Mouse (Mus musculus) CH12.LX (cell line): ENCODE measurements around the gene Plcl2.

Experiments used
- BHLHE40 ChIP-seq: IDR thresholded peaks from 2 replicates; pipeline ENCODE4 v1.6.1; 2011; ENCODE audit warnings: mild to moderate bottlenecking, low read depth, low read length, improper control_type of control experiment
- CHD1 ChIP-seq: IDR thresholded peaks from 2 replicates; pipeline ENCODE4 v1.6.1; 2012; ENCODE audit warnings: low read depth, low read length, improper control_type of control experiment, inconsistent platforms
- CTCF ChIP-seq, 2 experiments: IDR thresholded peaks in 1 of 2; conservative IDR thresholded peaks in 1 of 2; 2 replicates each; pipeline ENCODE4 v1.5.1; 2011 to 2012; ENCODE audit warnings: low read depth in 2 of 2, low read length in 2 of 2, improper control_type of control experiment in 1 of 2, inconsistent platforms in 1 of 2, mild to moderate bottlenecking in 1 of 2, moderate library complexity in 1 of 2
- E2F4 ChIP-seq: IDR thresholded peaks from 2 replicates; pipeline ENCODE4 v1.6.1; 2011; ENCODE audit warnings: low read depth, low read length, improper control_type of control experiment; ENCODE audit not compliant: insufficient replicate concordance
- MYC ChIP-seq: IDR thresholded peaks from 2 replicates; pipeline ENCODE4 v1.6.1; 2011; ENCODE audit warnings: low read depth, mild to moderate bottlenecking, improper control_type of control experiment, low read length
- NRF1 ChIP-seq: IDR thresholded peaks from 2 replicates; pipeline ENCODE4 v1.6.1; 2014; ENCODE audit warnings: low read depth, mild to moderate bottlenecking, inconsistent platforms, low read length, improper control_type of control experiment, moderate library complexity
- POLR2A ChIP-seq: IDR thresholded peaks from 2 replicates; pipeline ENCODE4 v1.6.1; 2011; ENCODE audit warnings: low read depth, mild to moderate bottlenecking, improper control_type of control experiment, low read length
- SIN3A ChIP-seq: IDR thresholded peaks from 2 replicates; pipeline ENCODE4 v1.6.1; 2012; ENCODE audit warnings: low read length, improper control_type of control experiment, inconsistent platforms
- TCF12 ChIP-seq: IDR thresholded peaks from 2 replicates; pipeline ENCODE4 v1.6.1; 2014; ENCODE audit warnings: low read depth, mild to moderate bottlenecking, inconsistent platforms, low read length, improper control_type of control experiment
- USF1 ChIP-seq: IDR thresholded peaks from 2 replicates; pipeline ENCODE4 v1.6.1; 2014; ENCODE audit warnings: low read depth, mild to moderate bottlenecking, inconsistent platforms, low read length, improper control_type of control experiment
- USF2 ChIP-seq: conservative IDR thresholded peaks from 2 replicates; pipeline ENCODE4 v1.6.1; 2011; ENCODE audit warnings: low read depth, low read length, improper control_type of control experiment
- ZC3H11A ChIP-seq: IDR thresholded peaks from 2 replicates; pipeline ENCODE4 v1.6.1; 2012; ENCODE audit warnings: low read depth, mild to moderate bottlenecking, inconsistent platforms, low read length, improper control_type of control experiment
- ZNF384 ChIP-seq: IDR thresholded peaks from 2 replicates; pipeline ENCODE4 v1.6.1; 2012; ENCODE audit warnings: low read depth, low read length, improper control_type of control experiment, inconsistent platforms

GRCm38 (mm10) chr17:50508055-50508774, 988 bp upstream of the Plcl2 start:
- no peak for TF ChIP-seq USF2
- TF ChIP-seq CTCF (conservative IDR thresholded peaks at IDR 0.05 in 1 of 2, IDR thresholded peaks at IDR 0.05 in 1 of 2; ENCODE audit: low read depth in 2 of 2, low read length in 2 of 2): no peak
- TF ChIP-seq SIN3A: no peak
- no peak for TF ChIP-seq TCF12
- no peak for TF ChIP-seq BHLHE40
- TF ChIP-seq CHD1: no peak
- TF ChIP-seq POLR2A: no peak; the same call in 1 of the 2 replicates
- TF ChIP-seq E2F4: no peak
- no peak for TF ChIP-seq NRF1
- TF ChIP-seq ZNF384: no peak
- TF ChIP-seq ZC3H11A: no peak
- TF ChIP-seq USF1: no peak
- TF ChIP-seq MYC: no peak
